Comparison of ENCODE assay signal across 29 mouse cellular contexts in the genomic region with DNA sequence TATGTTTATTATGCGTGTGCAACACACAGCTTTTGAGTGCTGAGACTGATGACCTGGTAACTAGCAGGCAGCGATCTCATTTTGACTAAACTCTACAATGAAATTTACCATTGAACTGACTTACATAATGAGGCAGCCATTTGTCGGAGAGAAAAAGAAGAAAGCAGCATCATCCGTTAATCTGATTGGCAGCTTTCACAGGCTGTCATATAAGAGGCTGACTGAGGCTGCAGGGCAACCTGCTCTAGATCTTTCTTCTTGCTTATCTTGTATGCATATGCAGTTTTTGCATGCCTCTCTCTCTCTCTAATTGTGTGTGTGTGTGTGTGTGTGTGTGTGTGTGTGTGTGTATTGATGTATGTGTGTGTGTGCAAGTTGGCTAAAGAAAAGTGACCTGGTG. TPM values are rescaled to one million over a fixed set of nuclear protein-coding genes. Genes with fewer than 3 reads are reported as not detected.
DNase-seq lines count a peak whose midpoint lies in the region; ATAC-seq and TF ChIP-seq lines count a peak whose summit lies in the region.
"Had no signal": no experiment of that assay in that cellular context is flagged by ENCODE, and none has a peak within 500 bp of the region (broad histone marks: within the 10 kb centered on the region; RNA-seq: fewer than 3 reads in every experiment).

No protein-coding gene starts in this region.

- H3K9ac ChIP-seq in forebrain, embryonic 14.5 days (ENCODE audit: low read length), result no peak overlapping the region
- no peak overlapping the region for H3K9ac ChIP-seq in forebrain, embryonic 11.5 days (ENCODE audit: low read length)
- no peak overlapping the region for H3K9ac ChIP-seq in hindbrain, postnatal 0 days (replicated peaks; ENCODE audit: low read length)
- H3K9ac ChIP-seq in hindbrain, embryonic 12.5 days, result no peak overlapping the region
- H3K9ac ChIP-seq in forebrain, embryonic 16.5 days (replicated peaks; ENCODE audit: low read depth, low read length), result no peak overlapping the region
- H3K9ac ChIP-seq: embryonic facial prominence, embryonic 12.5 days; embryonic facial prominence, embryonic 15.5 days had no signal

- no peak overlapping the region for H3K4me2 ChIP-seq in forebrain, embryonic 14.5 days (ENCODE audit: low read length)
- no peak overlapping the region for H3K4me2 ChIP-seq in forebrain, embryonic 11.5 days (ENCODE audit: low read depth, low read length, severe bottlenecking)
- H3K4me2 ChIP-seq in hindbrain, postnatal 0 days (ENCODE audit: low read depth, low read length), result no peak overlapping the region
- no peak overlapping the region for H3K4me2 ChIP-seq in hindbrain, embryonic 12.5 days (replicated peaks)
- H3K4me2 ChIP-seq in forebrain, embryonic 16.5 days (ENCODE audit: low read length), result no peak overlapping the region
- H3K4me2 ChIP-seq: embryonic facial prominence, embryonic 12.5 days; embryonic facial prominence, embryonic 15.5 days; heart, embryonic 11.5 days had no signal

- no peaks in the 10 kb centered on the region for H3K9me3 ChIP-seq in forebrain, embryonic 14.5 days (replicated peaks; ENCODE audit: control insufficient read depth, low read length)
- H3K9me3 ChIP-seq in forebrain, embryonic 11.5 days (ENCODE audit: control insufficient read depth, low read length), result no peaks in the 10 kb centered on the region
- H3K9me3 ChIP-seq in hindbrain, postnatal 0 days (ENCODE audit: low read length), result no peaks in the 10 kb centered on the region
- H3K9me3 ChIP-seq in hindbrain, embryonic 12.5 days (replicated peaks), result no peaks in the 10 kb centered on the region
- H3K9me3 ChIP-seq in forebrain, embryonic 16.5 days (ENCODE audit: control insufficient read depth, low read length), result no peaks in the 10 kb centered on the region
- H3K9me3 ChIP-seq: embryonic facial prominence, embryonic 12.5 days; embryonic facial prominence, embryonic 15.5 days; hindbrain, embryonic 10.5 days had no signal

- H3K27me3 ChIP-seq in forebrain, embryonic 14.5 days (replicated peaks; ENCODE audit: control insufficient read depth, insufficient read depth, low read length), result no peaks in the 10 kb centered on the region
- no peaks in the 10 kb centered on the region for H3K27me3 ChIP-seq in forebrain, embryonic 11.5 days (ENCODE audit: control insufficient read depth, insufficient read depth, low read length)
- no peaks in the 10 kb centered on the region for H3K27me3 ChIP-seq in hindbrain, postnatal 0 days (ENCODE audit: insufficient read depth, low read length)
- no peaks in the 10 kb centered on the region for H3K27me3 ChIP-seq in hindbrain, embryonic 12.5 days
- no peaks in the 10 kb centered on the region for H3K27me3 ChIP-seq in forebrain, embryonic 16.5 days (replicated peaks; ENCODE audit: control insufficient read depth, insufficient read depth, low read length)
- H3K27me3 ChIP-seq: embryonic facial prominence, embryonic 12.5 days; embryonic facial prominence, embryonic 15.5 days had no signal

- H3K4me1 ChIP-seq in forebrain, embryonic 14.5 days (ENCODE audit: control insufficient read depth, insufficient read depth, low read length), result no peaks in the 10 kb centered on the region
- H3K4me1 ChIP-seq in forebrain, embryonic 11.5 days (replicated peaks; ENCODE audit: control insufficient read depth, insufficient read depth, low read length), result no peaks in the 10 kb centered on the region
- no peaks in the 10 kb centered on the region for H3K4me1 ChIP-seq in hindbrain, postnatal 0 days (ENCODE audit: insufficient read depth, low read length)
- H3K4me1 ChIP-seq in hindbrain, embryonic 12.5 days, result no peaks in the 10 kb centered on the region
- H3K4me1 ChIP-seq in forebrain, embryonic 16.5 days (replicated peaks; ENCODE audit: control insufficient read depth, insufficient read depth, low read length), result no peaks in the 10 kb centered on the region; the same call in 1 of the 2 replicates
- H3K4me1 ChIP-seq: embryonic facial prominence, embryonic 12.5 days; embryonic facial prominence, embryonic 15.5 days; hindbrain, embryonic 10.5 days had no signal

- no peak for TF ChIP-seq POLR2A in brain, embryonic 14.5 days (IDR thresholded peaks at IDR 0.05; ENCODE audit: borderline replicate concordance, extremely low read depth, insufficient read depth, insufficient read length, poor library complexity, severe bottlenecking)

- peak; percentile 34 for DNase-seq in forebrain, embryonic 14.5 days (ENCODE audit: low spot score)
- DNase-seq in forebrain, embryonic 11.5 days (ENCODE audit: low spot score), result no peak
- DNase-seq in hindbrain, postnatal 0 days (ENCODE audit: low spot score), result peak; percentile 19
- DNase-seq in brain, embryonic 14.5 days (ENCODE audit: low read depth), result peak; percentile 60
- DNase-seq in heart, postnatal 10 days, result no peak
- DNase-seq: adrenal gland, adult 2 months; adrenal gland, postnatal 14 days; cerebellum, adult 11-12 months; cerebellum, adult 8-10 months; gastrocnemius, adult 2 months; gastrocnemius, postnatal 14 days; heart, adult 11 months; heart, postnatal 36 days; kidney, adult 18-20 months; kidney, adult 9 months had no signal

- H3K27ac ChIP-seq in forebrain, embryonic 14.5 days (ENCODE audit: low read depth, low read length), result no peak overlapping the region
- no peak overlapping the region for H3K27ac ChIP-seq in forebrain, embryonic 11.5 days (ENCODE audit: low read depth, low read length)
- H3K27ac ChIP-seq in hindbrain, postnatal 0 days, result no peak overlapping the region
- H3K27ac ChIP-seq in hindbrain, embryonic 12.5 days, result no peak overlapping the region
- H3K27ac ChIP-seq in forebrain, embryonic 16.5 days (ENCODE audit: low read length), result no peak overlapping the region
- H3K27ac ChIP-seq: embryonic facial prominence, embryonic 12.5 days; embryonic facial prominence, embryonic 15.5 days; gastrocnemius, adult 2 months; hindbrain, embryonic 10.5 days had no signal

- TF ChIP-seq CTCF in hindbrain, postnatal 0 days (IDR thresholded peaks at IDR 0.05; ENCODE audit: low read depth), result no peak
- no peak for TF ChIP-seq CTCF in brain, embryonic 14.5 days (IDR thresholded peaks at IDR 0.05; ENCODE audit: borderline replicate concordance, extremely low read depth, insufficient read depth, insufficient read length)

- intact Hi-C loops in heart, postnatal 10 days (cut with DNase I), result loop anchor here (10.0 kb wide), 1 partner anchor 280 kb away; no protein-coding TSS in a partner anchor

- no peak overlapping the region for H3K4me3 ChIP-seq in forebrain, embryonic 14.5 days (ENCODE audit: low read depth, low read length)
- no peak overlapping the region for H3K4me3 ChIP-seq in forebrain, embryonic 11.5 days (ENCODE audit: low read depth, low read length)
- no peak overlapping the region for H3K4me3 ChIP-seq in hindbrain, postnatal 0 days (ENCODE audit: low read length)
- H3K4me3 ChIP-seq in hindbrain, embryonic 12.5 days, result no peak overlapping the region
- H3K4me3 ChIP-seq in forebrain, embryonic 16.5 days (replicated peaks; ENCODE audit: low read length), result no peak overlapping the region
- H3K4me3 ChIP-seq: embryonic facial prominence, embryonic 12.5 days; embryonic facial prominence, embryonic 15.5 days; gastrocnemius, adult 2 months; hindbrain, embryonic 10.5 days had no signal

- ATAC-seq in forebrain, embryonic 14.5 days, result peak; percentile 62; the same call in 1 of the 2 replicates
- no peak for ATAC-seq in forebrain, embryonic 11.5 days (replicated peaks; ENCODE audit: low FRiP score)
- ATAC-seq in hindbrain, postnatal 0 days, result 0 out of 2 replicates have a peak, but pooled peaks have one; percentile 2
- no peak for ATAC-seq in hindbrain, embryonic 12.5 days (ENCODE audit: low FRiP score)
- ATAC-seq in forebrain, embryonic 16.5 days, result peak; percentile 57
- ATAC-seq: CD4-positive, CD25-positive, alpha-beta regulatory T cell, adult 4 months; inflammation-experienced regulatory T-cells, adult 6 months; intestine, embryonic 16.5 days had no signal

- no peaks in the 10 kb centered on the region for H3K36me3 ChIP-seq in forebrain, embryonic 14.5 days (ENCODE audit: control insufficient read depth, insufficient read depth, low read length)
- H3K36me3 ChIP-seq in forebrain, embryonic 11.5 days (ENCODE audit: control insufficient read depth, insufficient read depth, low read length), result no peaks in the 10 kb centered on the region
- H3K36me3 ChIP-seq in hindbrain, postnatal 0 days (ENCODE audit: insufficient read depth, low read length), result no peaks in the 10 kb centered on the region
- H3K36me3 ChIP-seq in hindbrain, embryonic 12.5 days, result no peaks in the 10 kb centered on the region
- H3K36me3 ChIP-seq in forebrain, embryonic 16.5 days (ENCODE audit: control insufficient read depth, insufficient read depth), result no peaks in the 10 kb centered on the region
- H3K36me3 ChIP-seq: embryonic facial prominence, embryonic 12.5 days; embryonic facial prominence, embryonic 15.5 days; hindbrain, embryonic 10.5 days had no signal

- WGBS in forebrain, embryonic 14.5 days, result 64% methylated on average over 4 of the region's 4 CpGs
- WGBS in forebrain, embryonic 11.5 days, result 72% methylated on average over 4 of the region's 4 CpGs
- WGBS in hindbrain, postnatal 0 days, result 51% methylated on average over 4 of the region's 4 CpGs
- 54% methylated on average over 4 of the region's 4 CpGs for WGBS in hindbrain, embryonic 12.5 days
- 52% methylated on average over 4 of the region's 4 CpGs for WGBS in forebrain, embryonic 16.5 days

RNA-seq across cellular contexts. Expression of a gene that starts 38.4 kb away (rescaled TPM):
- 0.13 and 0.38 TPM in 2 replicates for polyA plus RNA-seq in forebrain, embryonic 14.5 days (2014; fragmentation: Nextera tagmentation; extraction: Ambion mirVana)
- polyA plus RNA-seq in forebrain, embryonic 11.5 days (2014; fragmentation: Nextera tagmentation; extraction: Ambion mirVana), result 0.15 and 0.69 TPM in 2 replicates
- total RNA-seq in hindbrain, postnatal 0 days (2014; rRNA removed), result 5.4 and 7.5 TPM in 2 replicates
- polyA plus RNA-seq in hindbrain, postnatal 0 days (2015; fragmentation: Nextera tagmentation; extraction: Ambion mirVana), result 0.38 and 0.58 TPM in 2 replicates
- polyA plus RNA-seq in hindbrain, embryonic 12.5 days (2016; fragmentation: Nextera tagmentation; extraction: Ambion mirVana), result 4.3 and 5.2 TPM in 2 replicates
- polyA plus RNA-seq in brain, embryonic 14.5 days (2012; rRNA removed), result 7.3 and 10.0 TPM in 2 replicates
- 0.11 TPM in 1 of 2 replicates, not detected in the other for polyA plus RNA-seq in forebrain, embryonic 16.5 days (2015; fragmentation: Nextera tagmentation; extraction: Ambion mirVana)
- total RNA-seq in heart, postnatal 10 days (2021), result not detected
- total RNA-seq: adrenal gland, adult 2 months; common myeloid progenitor, adult 5-6 weeks; gastrocnemius, adult 2 months; gastrocnemius, postnatal 14 days; gastrocnemius, postnatal 4 days; heart, adult 8-10 months; heart, postnatal 36 days; MEL had no signal
- polyA plus RNA-seq: CD4-positive, CD25-positive, alpha-beta regulatory T cell, adult 4 months; heart, postnatal 0 days; inflammation-experienced regulatory T-cells, adult 6 months had no signal

Comparison
In these comparisons a context has a peak if more than half of its experiments do, and no peak if none do; other contexts are left out.
1. ATAC-seq: peak in forebrain, embryonic 14.5 days (single experiment), hindbrain, postnatal 0 days (single experiment) and forebrain, embryonic 16.5 days (single experiment); none in forebrain, embryonic 11.5 days (single experiment) and hindbrain, embryonic 12.5 days (single experiment).
2. DNase-seq: peak in forebrain, embryonic 14.5 days (single experiment), hindbrain, postnatal 0 days (single experiment) and brain, embryonic 14.5 days (single experiment); none in forebrain, embryonic 11.5 days (single experiment) and heart, postnatal 10 days (0 of 2).